Mouse (Mus musculus) adrenal gland, postnatal 14 days (tissue): ENCODE data around the gene Sp6. TPM values are rescaled to one million over a fixed set of nuclear protein-coding genes. Genes with fewer than 3 reads are reported as not detected.

Experiments used
- DNase-seq: peaks from one replicate; pipeline ENCODE4 v3.0.0; 2021; ENCODE audit warnings: mixed read lengths
- total RNA-seq: library from RNA; stranded (reverse); gene quantifications from 2 replicates; pipeline ENCODE4 v1.2.3, GENCODE M21; 2021

Gene Sp6
- total RNA-seq, 1 experiment from 2014 or later: 0.22 TPM

DNA sequence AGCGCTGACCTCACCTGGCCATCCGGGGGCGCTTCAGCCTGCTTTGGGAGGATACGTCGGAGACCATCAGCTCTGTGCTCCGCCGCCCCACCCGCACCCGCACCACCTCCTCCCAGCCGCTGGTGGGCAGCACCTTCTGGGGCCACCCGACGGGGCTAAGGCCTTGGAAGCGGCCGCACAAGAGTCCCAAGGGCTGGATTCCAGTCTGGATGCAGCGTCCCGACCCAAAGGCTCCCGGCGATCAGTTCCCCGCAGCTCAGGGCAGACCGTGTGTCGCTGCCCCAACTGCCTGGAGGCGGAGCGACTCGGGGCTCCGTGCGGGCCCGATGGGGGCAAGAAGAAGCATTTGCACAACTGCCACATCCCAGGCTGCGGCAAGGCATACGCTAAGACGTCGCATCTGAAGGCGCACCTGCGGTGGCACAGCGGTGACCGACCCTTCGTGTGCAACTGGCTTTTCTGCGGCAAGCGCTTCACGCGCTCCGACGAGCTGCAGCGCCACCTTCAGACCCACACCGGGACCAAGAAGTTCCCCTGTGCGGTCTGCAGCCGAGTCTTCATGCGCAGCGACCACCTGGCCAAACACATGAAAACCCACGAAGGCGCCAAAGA lies 8.8 kb downstream of the Sp6 start:
- peak; percentile 87 for DNase-seq

GRCm38 (mm10) chr11:97024977-97025376 lies 11.8 kb downstream of the Sp6 start:
- peak; percentile 68 for DNase-seq

DNA sequence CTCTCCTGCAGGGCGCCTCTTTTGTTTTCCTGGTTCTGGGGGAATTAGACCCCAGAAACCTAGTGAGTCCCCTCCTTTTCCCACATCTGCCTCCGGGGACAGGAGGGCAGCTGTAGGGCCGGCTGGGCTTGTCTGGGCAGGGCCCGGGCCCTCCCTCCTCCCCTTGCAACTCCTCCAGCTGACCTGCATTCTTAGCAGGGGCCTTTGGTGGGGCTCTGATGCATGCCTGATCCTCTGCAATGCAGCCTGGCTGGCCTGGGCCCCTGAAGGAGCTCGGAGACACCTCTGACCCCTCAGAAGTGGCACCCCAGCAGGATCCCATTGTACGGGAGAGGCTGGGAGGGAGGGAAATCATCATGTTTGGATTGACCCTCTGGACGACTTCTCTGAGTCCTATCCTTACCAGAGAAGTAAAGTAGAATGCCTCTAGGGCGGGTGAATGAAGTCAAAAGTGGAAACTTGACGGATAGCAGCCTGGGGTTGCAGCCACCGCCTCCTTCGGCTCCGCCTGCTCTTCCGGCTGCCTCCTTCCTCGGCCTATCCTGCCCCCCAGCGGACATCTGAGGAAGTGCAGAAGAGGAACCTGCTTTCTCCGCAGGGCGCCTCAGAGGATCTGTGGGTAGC lies 12.6 kb downstream of the Sp6 start:
- DNase-seq: peak; percentile 92

DNA sequence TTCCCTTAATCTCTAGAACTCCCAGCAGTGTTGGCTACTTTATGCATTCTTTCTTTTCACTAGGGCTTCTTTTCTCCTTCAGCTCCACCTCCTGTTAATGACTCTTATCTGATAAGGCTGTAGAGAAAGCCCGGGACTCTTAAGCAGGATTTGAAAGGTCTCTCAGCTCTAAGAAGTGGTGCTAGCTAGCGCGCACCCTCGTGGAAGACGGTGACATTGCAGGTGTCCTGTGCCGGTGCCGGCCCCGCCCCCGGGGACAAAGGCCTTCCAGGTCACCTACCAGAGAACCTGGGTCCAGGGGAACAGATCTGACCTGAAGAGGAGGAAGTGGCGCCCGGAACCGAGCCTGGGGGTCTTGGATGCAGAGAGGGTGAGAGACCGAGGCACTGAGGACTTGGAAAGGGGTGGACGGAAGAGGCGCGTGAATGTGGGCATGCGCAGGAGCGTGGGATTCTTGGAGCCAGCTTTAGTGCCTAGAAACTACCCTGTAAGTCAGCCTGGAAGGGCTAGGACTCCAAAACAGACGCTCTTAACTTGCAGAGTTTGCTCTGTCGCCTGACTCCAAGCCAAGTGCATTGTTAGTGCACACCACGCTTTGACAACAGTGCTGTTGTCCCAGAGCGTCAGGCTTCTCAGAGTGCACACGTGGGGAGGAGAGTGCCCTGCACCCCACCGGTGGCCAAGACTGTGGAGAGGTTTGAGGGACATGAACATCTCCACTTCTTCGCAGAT lies 16.7 kb downstream of the Sp6 start, which contains the start of gene Scrn2:
Scrn2 (plus strand) TSS at position 253 of the 732 bp plus-strand sequence.
- DNase-seq: peak; percentile 89

- DNase-seq: no peak
These were observed 17.2 kb downstream of the Sp6 start for GRCm38 (mm10) chr11:97030426-97030825.

- DNase-seq: no peak
These were observed 18.8 kb downstream of the Sp6 start for GRCm38 (mm10) chr11:97031977-97032376.

- DNase-seq: no peak
These were observed 19.3 kb downstream of the Sp6 start for GRCm38 (mm10) chr11:97032499-97032898.

- no peak for DNase-seq
These were observed 20.6 kb downstream of the Sp6 start for GRCm38 (mm10) chr11:97033781-97034180.

- no peak for DNase-seq
These were observed 22.9 kb downstream of the Sp6 start for GRCm38 (mm10) chr11:97036141-97036540.

DNA sequence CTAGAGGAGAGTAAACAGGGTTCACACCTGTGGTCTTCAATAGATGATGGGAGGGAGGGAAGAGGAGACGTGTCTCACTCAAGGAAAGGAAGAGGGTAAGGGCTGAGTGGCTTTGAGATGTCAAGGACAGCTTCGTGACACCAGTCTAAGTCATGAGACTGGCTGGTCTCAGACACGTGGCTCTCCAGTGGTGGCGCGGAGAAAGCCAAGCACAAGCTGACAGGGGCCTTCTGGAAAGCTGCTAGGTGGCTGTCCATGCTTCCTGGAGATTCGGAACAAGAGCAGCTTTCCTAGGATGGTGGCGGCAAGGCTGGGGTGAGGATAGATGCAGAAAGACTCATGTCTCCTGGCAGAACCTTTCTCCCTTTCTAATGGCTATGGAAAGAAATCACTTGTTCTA lies 25.7 kb downstream of the Sp6 start:
- DNase-seq: peak; percentile 70

GRCm38 (mm10) chr11:97040301-97041021 lies 27.3 kb downstream of the Sp6 start:
- DNase-seq: no peak

DNA sequence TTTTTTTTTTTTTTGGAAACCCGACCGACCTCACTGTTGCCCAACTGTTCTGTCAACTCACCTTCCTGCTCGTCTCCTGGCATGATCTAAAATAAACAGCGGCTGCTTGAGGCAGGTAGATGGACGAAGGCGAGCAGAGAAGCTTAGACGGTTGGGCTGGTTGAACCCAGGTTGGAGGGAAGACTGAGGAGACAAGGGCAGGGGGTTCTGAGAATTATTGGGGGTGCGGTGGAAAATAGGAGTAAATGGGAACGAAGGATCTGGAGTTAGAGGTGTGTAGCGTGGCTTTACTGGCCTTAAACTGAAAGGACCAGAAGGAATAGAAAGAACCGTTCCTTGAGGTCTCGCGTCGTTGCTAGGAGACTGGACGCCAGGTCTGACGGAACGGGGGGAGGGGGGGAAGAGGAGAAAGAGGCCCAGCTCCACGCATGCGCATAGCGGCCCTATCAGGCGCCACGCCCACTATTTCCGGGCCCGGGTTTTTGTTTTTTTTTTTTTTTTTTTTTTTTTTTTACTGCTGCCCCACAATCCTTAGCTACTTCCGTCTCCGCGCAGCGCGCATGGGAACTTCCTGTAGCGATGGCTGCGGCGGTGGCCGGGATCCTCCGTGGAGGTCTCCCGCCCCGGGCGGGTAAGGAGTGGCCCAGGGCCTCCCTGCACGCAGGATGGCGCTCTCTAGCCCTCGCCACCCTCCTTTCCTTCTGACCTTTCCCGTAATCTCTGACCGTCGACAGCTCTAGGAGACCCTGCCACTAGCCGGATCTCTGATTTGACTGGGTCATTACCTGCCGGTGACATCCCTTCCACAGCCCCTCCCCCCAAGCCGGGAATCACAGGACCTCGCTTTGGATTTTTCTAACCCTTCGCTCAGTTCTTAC lies 28.1 kb downstream of the Sp6 start, which contains the start of the genes Lrrc46 and Mrpl10:
Lrrc46 (minus strand) TSS at position 386 of the 878 bp plus-strand sequence.
Mrpl10 (plus strand) TSS at position 539 of the 878 bp plus-strand sequence.
- peak; percentile 94 for DNase-seq

DNA sequence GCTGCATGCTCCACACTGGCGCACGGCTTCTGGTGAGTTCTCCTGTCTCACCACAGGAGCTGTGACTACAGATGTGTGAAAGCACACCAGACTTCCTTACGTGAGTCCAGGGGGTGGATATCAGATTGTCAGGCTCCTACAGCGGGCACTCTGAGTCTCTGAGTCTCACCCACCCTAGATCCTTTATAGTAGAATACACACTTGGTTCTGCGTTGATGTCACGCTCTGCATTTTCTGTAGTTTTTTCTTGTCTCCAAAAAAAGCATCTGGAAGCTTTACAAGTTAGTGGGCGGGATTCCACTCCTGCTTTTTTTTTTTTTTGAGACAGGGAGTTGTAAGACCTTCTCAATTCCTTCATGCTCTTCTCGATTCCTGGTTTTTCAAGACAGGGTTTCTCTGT lies 31.7 kb downstream of the Sp6 start:
- DNase-seq: no peak

DNA sequence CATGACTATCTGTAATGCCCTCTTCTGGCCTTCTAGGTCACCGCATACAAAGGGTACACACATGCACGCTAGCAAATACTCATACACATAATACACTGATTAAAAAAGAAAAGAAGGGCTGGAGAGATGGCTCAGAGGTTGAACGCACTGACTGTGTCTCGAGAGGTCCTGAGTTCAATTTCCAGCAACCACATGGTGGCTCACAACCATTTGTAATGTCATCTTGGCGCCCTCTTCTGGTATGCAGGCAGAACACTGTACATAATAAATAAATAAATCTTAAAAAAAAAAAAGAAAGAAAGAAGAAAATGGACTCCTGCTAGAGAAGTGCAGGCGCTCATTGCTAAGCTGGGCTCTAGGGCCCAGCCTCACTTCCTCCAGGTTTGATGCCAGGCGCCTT lies 32.7 kb downstream of the Sp6 start:
- DNase-seq: no peak

- DNase-seq: peak; percentile 75
These were observed 35.0 kb downstream of the Sp6 start for GRCm38 (mm10) chr11:97048090-97048650.

- no peak for DNase-seq
These were observed 36.4 kb downstream of the Sp6 start for GRCm38 (mm10) chr11:97049492-97050085.

DNA sequence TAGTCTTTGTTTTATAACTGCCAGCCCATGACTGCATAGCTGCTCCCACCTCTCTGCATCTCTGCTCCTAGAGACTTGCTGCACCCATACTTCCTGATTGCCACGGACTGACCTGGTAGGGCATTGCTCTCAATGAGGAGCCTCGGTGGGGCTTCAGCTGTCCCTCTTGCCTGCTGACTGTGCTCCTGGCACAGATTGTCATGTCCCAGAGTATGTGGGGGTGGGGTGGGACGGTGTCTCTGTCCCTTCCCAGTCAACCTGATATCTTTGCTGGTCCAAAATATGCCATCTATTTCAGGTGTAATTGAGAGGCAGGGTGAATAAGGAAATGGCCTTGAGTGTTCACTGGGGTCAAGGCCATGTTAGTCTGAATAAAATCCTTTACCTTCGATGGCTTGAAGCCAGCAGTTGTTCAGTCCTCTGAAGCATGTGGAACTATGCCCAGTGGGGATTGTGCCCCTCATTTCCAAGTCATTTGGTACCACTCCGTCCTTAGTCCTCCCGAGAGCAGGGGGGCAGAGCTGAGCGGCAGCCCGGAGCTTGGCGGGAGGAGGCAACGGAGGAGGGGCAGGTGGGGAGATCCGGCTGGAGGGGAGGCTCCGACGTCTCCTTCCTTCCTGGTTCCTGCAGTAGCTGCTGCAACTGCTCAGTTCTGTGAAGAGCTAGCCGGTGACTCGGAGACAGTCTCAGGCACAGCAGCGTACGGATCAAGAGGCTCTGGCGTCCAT lies 37.2 kb downstream of the Sp6 start, which contains the start of gene Osbpl7:
Osbpl7 (plus strand) TSS at position 413 of the 728 bp plus-strand sequence.
- peak; percentile 88 for DNase-seq

GRCm38 (mm10) chr11:97050944-97051586 lies 37.9 kb downstream of the Sp6 start:
- DNase-seq: no peak

DNA sequence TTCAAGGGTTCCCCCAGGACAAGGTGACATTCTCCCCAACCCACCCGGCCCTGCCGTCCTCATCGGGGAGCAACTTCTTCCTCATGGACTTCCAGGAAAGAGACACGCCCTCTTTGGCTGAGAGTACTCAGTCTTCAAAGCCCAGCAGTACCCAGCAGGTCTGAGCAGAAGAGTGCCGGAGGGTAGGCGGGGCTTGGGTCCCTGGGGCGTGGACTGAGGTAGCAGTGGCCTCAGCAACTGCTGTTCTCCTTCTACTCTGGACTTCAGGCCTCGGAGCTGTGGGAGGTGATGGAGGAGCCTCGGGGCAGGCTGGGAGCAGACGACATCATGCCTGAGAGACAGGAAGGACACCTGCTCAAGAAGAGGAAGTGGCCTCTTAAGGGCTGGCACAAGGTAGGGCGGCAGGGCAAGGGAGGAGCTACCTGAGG lies 39.0 kb downstream of the Sp6 start:
- peak; percentile 73 for DNase-seq
